Mouse (Mus musculus): ENCODE results near the gene Sptbn4. TPM values are rescaled to one million over a fixed set of nuclear protein-coding genes. Genes with fewer than 3 reads are reported as not detected.

Sptbn4 gene
- total RNA-seq, 2 experiments from 2014 or later = 0.59 to 0.83 TPM

DNA sequence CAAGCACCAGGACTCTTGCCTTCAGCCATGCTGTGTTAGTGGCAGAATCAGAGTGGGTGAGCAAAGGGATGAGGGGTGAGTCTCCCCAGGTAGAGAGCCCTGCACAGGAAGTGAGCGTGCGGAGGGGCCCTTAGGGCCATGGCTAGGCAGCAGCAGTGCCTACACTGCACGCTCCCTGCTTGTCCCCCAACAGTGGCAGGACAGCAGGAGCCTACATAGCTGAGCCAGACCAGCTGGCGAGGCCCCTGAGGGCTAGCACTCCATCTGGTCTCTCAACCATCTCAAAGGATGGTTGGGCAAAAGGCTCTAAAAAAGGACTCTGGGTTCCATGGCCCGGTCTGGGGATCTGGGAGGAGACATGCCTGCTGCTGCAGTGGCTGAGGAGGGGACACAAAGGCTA lies 63.4 kb downstream of the Sptbn4 start:
- DNase-seq = no peak

DNA sequence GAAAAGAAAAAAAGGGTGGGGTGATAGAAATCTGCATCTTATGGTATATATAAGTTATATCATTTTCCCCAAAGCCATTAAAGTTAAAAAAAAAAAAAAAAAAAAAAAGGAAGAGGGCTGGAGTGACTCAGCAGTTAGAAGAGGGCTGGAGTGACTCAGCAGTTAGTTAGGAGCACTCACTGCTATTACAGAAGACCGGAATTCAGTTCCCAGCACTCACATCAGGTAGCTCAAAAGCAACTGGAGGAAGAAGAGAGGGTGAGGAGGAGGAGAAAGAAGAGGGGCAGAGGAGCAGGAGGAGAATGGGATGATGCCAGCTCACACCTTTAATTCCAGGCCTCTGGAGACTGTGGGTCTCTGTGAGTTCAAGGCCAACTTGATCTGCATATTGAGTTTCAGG lies 64.3 kb downstream of the Sptbn4 start:
- peak in 1 of 2 experiments; percentile 16 for DNase-seq

DNA sequence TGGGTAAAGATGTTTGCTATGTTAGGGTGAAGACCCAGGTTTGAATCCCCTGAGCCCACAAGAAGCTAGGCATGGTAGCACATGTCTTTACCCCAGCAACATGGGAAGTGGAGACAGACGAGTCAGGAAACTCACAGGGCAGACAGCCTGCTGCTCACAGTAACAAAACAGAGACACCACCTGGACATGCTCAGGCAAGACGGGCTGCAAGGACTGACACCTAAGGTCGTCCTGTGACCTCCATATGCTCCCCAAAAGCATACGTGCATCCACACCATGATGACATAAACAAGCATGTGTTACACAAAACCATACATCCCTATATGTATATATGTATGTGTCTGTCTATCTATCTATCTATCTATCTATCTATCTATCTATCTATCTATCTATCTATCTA lies 65.9 kb downstream of the Sptbn4 start:
- DNase-seq = no peak

DNA sequence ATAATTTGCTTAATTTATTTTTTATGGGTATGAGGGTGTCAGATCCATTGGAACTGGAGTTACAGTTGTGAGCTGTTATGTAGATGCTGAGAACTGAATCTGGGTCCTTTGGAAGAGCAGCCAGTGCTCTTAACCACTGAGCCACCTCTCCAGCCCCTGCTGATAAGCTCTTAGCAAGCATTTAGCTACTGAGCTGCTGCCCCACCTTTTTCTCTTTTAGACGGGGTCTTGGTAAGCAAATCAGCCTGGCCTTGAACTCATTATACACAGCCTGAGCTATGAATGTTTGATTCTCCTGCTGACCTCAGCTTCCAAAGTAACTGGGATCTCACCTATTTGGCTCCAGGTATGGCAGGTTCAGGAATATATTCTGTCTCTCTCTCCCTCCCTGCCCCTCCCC lies 66.5 kb downstream of the Sptbn4 start:
- DNase-seq = no peak

GRCm38 (mm10) chr7:27379836-27380235 lies 67.7 kb downstream of the Sptbn4 start:
- DNase-seq = no peak

- DNase-seq = no peak
These were observed 69.1 kb downstream of the Sptbn4 start for GRCm38 (mm10) chr7:27378431-27378830.

GRCm38 (mm10) chr7:27375274-27375673 lies 72.2 kb downstream of the Sptbn4 start:
- no peak for DNase-seq

- DNase-seq = peak; percentile 12 to 29
These were observed 75.6 kb downstream of the Sptbn4 start for GRCm38 (mm10) chr7:27371715-27372462.

- no peak for DNase-seq
These were observed 78.4 kb downstream of the Sptbn4 start for GRCm38 (mm10) chr7:27369111-27369510.

DNA sequence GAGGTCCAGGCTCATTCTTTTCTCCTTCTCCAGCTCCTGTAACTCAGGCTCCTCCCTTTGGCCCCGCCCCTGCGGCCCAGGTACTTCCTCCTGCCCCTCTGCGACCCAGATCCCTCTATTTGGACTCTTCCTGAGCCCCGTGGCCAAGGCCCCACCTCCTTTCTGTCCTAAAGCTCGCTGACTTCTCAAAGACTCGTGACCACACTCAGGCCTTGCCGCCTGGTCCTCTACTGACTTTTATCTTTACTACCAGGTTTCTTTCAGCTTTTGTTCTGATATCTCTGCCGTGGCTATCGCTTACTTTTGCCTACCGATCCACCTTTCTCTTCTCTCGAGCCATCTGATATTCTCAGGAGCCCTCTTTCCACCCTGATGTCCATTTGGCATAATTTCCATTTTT lies 79.5 kb downstream of the Sptbn4 start:
- DNase-seq = no peak

DNA sequence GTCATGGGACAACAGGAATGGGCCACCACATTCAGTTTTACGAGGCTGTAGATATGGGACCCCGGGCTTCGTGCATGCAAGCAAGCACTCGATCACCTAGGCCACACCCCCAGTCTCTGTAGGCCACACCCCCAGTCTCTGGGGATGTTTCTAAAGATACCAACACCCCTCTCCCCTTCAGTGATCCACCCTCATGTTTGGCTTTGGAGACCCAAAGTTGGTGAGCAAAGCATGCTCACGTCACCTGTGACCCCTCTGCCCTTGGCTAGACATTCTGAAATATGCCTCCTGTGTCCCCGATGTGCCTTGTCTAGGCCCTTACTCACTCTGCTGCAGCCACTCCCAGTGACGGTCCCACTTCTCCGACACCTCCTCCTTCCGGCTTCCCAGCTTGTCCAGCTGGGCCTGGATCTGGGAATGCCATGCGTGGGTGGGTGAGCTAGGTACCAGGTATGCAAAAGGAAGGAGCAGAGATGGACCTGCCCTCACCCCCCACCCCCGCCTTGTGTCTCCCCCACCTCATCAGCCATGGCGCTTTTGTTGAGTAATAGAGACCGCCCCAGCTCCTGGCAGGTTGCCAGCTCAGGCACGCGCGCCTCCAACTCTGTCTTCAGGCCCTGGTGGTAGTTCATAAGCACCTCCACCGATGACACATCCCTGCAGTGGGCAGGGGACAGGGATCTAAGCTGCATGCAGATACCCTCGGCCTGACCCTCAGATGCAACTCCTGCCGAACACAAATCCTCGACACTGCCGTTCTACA lies 81.2 kb downstream of the Sptbn4 start:
- DNase-seq = no peak

GRCm38 (mm10) chr7:27364379-27364778 lies 83.1 kb downstream of the Sptbn4 start:
- DNase-seq = no peak

- peak; percentile 99 to 100 for DNase-seq
These were observed 86.1 kb downstream of the Sptbn4 start for GRCm38 (mm10) chr7:27361283-27361946.

DNA sequence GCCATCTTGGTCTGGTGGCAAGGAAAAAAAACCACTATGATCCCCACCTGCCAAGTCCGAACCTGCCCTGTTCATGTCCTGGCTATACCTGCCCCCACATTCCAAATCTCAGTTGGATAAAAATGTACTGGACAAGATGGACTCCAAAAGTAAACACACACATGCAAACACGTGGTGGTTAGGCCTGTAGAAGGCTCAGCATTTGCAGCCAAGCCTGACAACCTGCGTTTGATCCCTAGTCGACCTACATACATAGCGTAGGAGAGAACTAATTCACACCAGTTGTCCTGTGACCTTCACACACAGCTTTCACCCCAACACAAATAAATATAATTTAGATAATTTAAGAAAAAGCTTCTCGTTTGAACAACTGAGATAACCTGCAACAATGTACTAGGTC lies 86.7 kb downstream of the Sptbn4 start:
- no peak for DNase-seq

DNA sequence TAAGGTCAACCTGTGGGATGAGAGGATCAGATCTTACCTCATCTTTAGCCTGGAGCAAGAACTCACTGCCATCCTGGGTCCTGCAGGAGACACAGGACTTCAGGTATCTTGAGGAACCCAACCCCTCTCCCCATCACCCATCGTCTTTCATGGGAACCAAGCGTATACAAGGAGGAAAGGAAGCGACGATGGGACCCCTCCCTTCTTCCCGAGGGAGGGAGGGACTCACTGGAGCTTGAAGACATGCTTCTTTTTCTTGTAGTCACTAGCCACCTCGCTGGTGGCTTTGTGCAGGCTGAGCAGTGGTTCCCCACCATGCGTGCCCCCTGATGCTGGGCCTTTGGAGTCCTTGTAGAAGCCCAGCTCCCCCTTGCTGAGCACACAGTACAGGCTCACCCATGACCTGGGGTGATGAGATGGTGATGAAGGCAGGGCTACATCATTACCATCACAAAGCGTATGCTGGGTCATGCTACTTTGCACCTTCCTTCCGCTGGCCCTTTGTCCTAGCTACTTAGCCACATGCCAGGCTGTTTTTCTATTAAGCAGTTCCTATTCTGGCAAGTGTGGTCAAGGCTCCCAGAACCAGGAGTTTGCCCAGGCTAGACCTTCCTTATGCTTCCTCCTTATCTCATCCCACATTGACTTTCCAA lies 87.7 kb downstream of the Sptbn4 start:
- no peak for DNase-seq

DNA sequence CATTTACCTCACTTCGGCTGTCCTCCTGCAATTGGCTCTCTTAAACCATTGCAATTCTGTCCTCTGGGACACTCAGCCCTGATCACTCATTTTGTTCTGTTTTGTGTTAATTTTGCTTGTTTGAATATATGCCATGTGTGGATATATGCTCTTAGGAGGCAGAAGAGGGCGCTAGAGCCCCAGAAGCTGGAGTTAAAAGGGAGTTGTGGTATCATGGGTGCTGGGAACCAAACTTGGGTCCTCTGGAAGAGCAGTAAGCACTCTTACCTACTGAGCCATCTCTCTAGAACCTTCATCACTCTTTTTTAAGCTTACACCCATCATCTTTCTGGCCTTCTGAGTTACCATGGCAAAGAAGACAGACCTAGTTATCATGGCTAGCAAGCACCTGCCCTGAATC lies 88.3 kb downstream of the Sptbn4 start:
- DNase-seq = no peak

DNA sequence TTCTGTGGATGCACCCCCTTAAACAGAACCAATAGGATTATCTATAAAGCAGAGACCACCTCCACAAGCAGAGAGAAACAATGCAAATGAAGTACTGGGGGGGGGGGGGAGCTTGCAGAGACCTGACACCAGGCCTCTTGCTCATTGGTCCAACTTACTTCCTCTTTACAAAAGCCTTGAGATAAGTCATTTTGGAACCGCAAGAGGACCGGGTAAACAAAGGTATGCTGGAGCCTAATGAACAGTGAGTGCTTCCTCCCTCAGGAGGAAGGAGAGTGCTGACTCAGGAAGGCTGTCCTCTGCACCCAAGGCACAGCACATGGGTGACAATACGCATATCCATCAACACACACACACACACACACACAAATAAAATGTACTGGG lies 89.9 kb downstream of the Sptbn4 start:
- DNase-seq = no peak

GRCm38 (mm10) chr7:27356861-27357594 lies 90.5 kb downstream of the Sptbn4 start, which contains the start of gene Gm20479:
Gm20479 (minus strand) TSS chr7:27357419.
- peak; percentile 37 to 48 for DNase-seq

DNA sequence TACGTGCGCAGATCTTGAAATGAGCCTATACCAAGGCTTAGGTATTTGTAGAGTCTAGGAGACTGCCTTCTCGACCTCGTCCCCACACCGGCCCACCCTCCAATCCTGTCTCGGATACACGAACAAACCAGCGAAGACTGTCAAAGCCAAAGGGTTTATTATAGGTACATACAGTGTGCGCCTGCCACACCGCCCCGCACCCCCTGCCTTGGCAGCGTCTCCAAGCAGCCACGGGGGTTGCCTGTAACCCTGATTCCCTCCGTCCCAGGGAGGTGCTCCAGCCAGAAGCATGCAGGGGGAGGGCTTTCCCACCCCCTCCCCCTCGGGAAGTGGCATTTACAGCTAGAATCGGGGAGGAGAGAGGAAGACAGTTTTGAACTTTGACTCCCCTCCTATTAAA lies 91.2 kb downstream of the Sptbn4 start:
- peak; percentile 39 to 68 for DNase-seq

DNA sequence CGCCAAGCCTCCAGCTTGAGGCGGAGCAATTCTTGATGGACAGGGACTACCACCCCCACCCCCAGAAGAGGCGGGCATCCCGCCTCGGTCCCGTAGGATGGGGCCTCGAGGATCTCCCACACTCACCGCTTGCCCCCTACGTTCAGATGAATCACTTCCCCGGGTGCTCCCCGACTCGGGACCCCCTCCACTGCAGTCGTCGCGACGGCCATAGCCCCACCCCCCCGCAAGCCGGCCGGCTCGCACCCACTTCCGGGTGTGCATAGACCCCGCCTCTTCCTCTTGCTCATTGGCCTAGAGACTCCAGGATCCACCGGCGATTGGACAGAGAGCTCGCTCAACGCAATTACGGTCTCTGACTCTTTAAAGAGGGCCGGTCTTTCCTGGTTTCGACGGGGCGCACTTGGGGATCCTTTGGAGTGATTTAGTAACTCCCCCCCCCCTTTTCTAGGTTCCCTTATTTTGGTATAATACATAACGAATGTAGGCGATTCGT lies 91.7 kb downstream of the Sptbn4 start, which contains the start of gene Shkbp1:
Shkbp1 (minus strand) TSS at position 275 of the 496 bp plus-strand sequence.
- peak; percentile 90 to 92 for DNase-seq

GRCm38 (mm10) chr7:27355261-27355660 lies 92.2 kb downstream of the Sptbn4 start:
- DNase-seq = no peak

All from adrenal gland, postnatal 36 days (tissue).